Comparison of ENCODE assay signal across 10 mouse cellular contexts in the genomic region with DNA sequence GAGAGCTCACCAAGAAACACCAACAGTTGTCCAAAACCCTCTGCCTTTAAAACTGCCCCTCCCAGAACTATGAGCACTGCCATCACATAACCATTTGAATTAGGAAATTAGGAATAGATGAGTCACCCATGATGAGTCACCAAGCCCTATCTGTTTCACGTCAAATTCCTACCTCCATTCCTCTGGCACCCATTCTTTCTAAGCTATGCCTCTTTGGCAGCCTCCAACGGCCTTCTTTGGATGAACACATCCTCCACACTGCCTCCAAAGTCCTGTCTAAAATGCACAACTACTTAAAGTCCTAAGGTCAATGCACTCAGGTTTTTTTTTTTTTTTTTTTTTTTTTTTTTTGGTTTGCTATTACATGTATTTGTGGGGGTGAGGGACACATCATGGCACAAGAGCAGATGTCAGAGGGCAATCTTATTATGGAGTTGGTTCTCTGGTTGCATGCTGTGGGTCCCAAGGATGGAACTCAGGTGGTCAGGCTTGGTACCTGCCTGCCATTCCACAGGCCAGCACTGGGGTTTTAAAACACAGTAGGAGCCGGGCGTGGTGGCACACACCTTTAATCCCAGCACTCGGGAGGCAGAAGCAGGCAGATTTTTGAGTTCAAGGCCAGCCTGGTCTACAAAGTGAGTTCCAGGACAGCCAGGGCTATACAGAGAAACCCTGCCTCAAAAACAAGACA. TPM values are rescaled to one million over a fixed set of nuclear protein-coding genes. Genes with fewer than 3 reads are reported as not detected.
DNase-seq lines count a peak whose midpoint lies in the region; ATAC-seq and TF ChIP-seq lines count a peak whose summit lies in the region.
"Had no signal": no experiment of that assay in that cellular context is flagged by ENCODE, and none has a peak within 500 bp of the region (broad histone marks: within the 10 kb centered on the region; RNA-seq: fewer than 3 reads in every experiment).

No protein-coding gene starts in this region.

- H3K36me3 ChIP-seq in liver, embryonic 11.5 days (ENCODE audit: control insufficient read depth, insufficient read depth, low read length), result peaks cover 2% of the 10 kb centered on the region; the same call in 1 of the 2 replicates
- H3K36me3 ChIP-seq in liver, postnatal 0 days (replicated peaks; ENCODE audit: insufficient read depth, low read length), result peaks cover 2% of the 10 kb centered on the region; the same call in 1 of the 2 replicates
- no peaks in the 10 kb centered on the region for H3K36me3 ChIP-seq in lung, embryonic 16.5 days (ENCODE audit: control insufficient read depth, insufficient read depth, low read length)
- peaks cover 3% of the 10 kb centered on the region for H3K36me3 ChIP-seq in hindbrain, embryonic 13.5 days

- WGBS in liver, embryonic 11.5 days, result 69% methylated on average over 5 of the region's 5 CpGs
- 66% methylated on average over 5 of the region's 5 CpGs for WGBS in liver, postnatal 0 days (ENCODE audit: insufficient replicate concordance)
- 71% methylated on average over 5 of the region's 5 CpGs for WGBS in lung, embryonic 16.5 days
- WGBS in hindbrain, embryonic 13.5 days, result 94% methylated on average over 5 of the region's 5 CpGs

- ATAC-seq in liver, embryonic 11.5 days (replicated peaks; ENCODE audit: low FRiP score), result no peak
- ATAC-seq in liver, postnatal 0 days, result no peak
- ATAC-seq in lung, embryonic 16.5 days (ENCODE audit: low read depth), result no peak
- ATAC-seq in hindbrain, embryonic 13.5 days (ENCODE audit: low FRiP score), result no peak

- no peak overlapping the region for H3K4me3 ChIP-seq in liver, embryonic 11.5 days (ENCODE audit: low read depth, low read length)
- no peak overlapping the region for H3K4me3 ChIP-seq in liver, postnatal 0 days (ENCODE audit: low read depth, low read length)
- no peak overlapping the region for H3K4me3 ChIP-seq in bone marrow macrophage, adult 2 months (ENCODE audit: insufficient read depth, low read length)
- no peak overlapping the region for H3K4me3 ChIP-seq in lung, embryonic 16.5 days (ENCODE audit: low read length)
- H3K4me3 ChIP-seq in hindbrain, embryonic 13.5 days, result no peak overlapping the region
- H3K4me3 ChIP-seq: embryonic facial prominence, embryonic 15.5 days; limb, embryonic 10.5 days had no signal

- H3K27ac ChIP-seq in liver, embryonic 11.5 days (ENCODE audit: low read depth, low read length), result no peak overlapping the region
- no peak overlapping the region for H3K27ac ChIP-seq in liver, postnatal 0 days (ENCODE audit: low read depth)
- H3K27ac ChIP-seq in bone marrow macrophage, adult 2 months (ENCODE audit: insufficient read depth, low read depth, low read length), result peak overlapping the region; percentile 91
- H3K27ac ChIP-seq in lung, embryonic 16.5 days (ENCODE audit: low read length), result peak overlapping the region; percentile 97
- no peak overlapping the region for H3K27ac ChIP-seq in hindbrain, embryonic 13.5 days
- H3K27ac ChIP-seq: embryonic facial prominence, embryonic 15.5 days; limb, embryonic 10.5 days had no signal

- H3K4me2 ChIP-seq in liver, embryonic 11.5 days, result no peak overlapping the region; the same call in 1 of the 2 replicates
- no peak overlapping the region for H3K4me2 ChIP-seq in liver, postnatal 0 days (ENCODE audit: low read depth, low read length)
- no peak overlapping the region for H3K4me2 ChIP-seq in lung, embryonic 16.5 days (ENCODE audit: low read depth, low read length)
- H3K4me2 ChIP-seq in hindbrain, embryonic 13.5 days, result no peak overlapping the region
- H3K4me2 ChIP-seq: embryonic facial prominence, embryonic 15.5 days had no signal

- H3K9ac ChIP-seq in liver, embryonic 11.5 days (ENCODE audit: low read depth, low read length), result no peak overlapping the region
- no peak overlapping the region for H3K9ac ChIP-seq in liver, postnatal 0 days (replicated peaks)
- no peak overlapping the region for H3K9ac ChIP-seq in lung, embryonic 16.5 days (ENCODE audit: low read length)
- no peak overlapping the region for H3K9ac ChIP-seq in hindbrain, embryonic 13.5 days
- H3K9ac ChIP-seq: embryonic facial prominence, embryonic 15.5 days had no signal

- no peaks in the 10 kb centered on the region for H3K27me3 ChIP-seq in liver, embryonic 11.5 days (replicated peaks; ENCODE audit: control insufficient read depth, insufficient read depth, low read length)
- H3K27me3 ChIP-seq in liver, postnatal 0 days (ENCODE audit: insufficient read depth, low read length), result no peaks in the 10 kb centered on the region
- peaks cover 3% of the 10 kb centered on the region; the same call in 1 of the 2 replicates for H3K27me3 ChIP-seq in lung, embryonic 16.5 days (ENCODE audit: control insufficient read depth, insufficient read depth, low read depth, low read length)
- no peaks in the 10 kb centered on the region for H3K27me3 ChIP-seq in hindbrain, embryonic 13.5 days
- H3K27me3 ChIP-seq: embryonic facial prominence, embryonic 15.5 days had no signal

- no peak for TF ChIP-seq POLR2A in bone marrow macrophage, adult 2 months (IDR thresholded peaks at IDR 0.05; ENCODE audit: borderline replicate concordance, low read depth, low read length)

- no peak for TF ChIP-seq CTCF in liver, postnatal 0 days (IDR thresholded peaks at IDR 0.05; ENCODE audit: low read depth)
- no peak for TF ChIP-seq CTCF in bone marrow macrophage, adult 2 months (IDR thresholded peaks at IDR 0.05; ENCODE audit: low read depth, low read length)

- no peaks in the 10 kb centered on the region for H3K9me3 ChIP-seq in liver, embryonic 11.5 days (ENCODE audit: control insufficient read depth, low read length)
- H3K9me3 ChIP-seq in liver, postnatal 0 days (ENCODE audit: low read length), result no peaks in the 10 kb centered on the region
- no peaks in the 10 kb centered on the region for H3K9me3 ChIP-seq in lung, embryonic 16.5 days (ENCODE audit: control insufficient read depth, low read length)
- 0 out of 2 replicates have a peak, but pooled peaks cover 7% of the 10 kb centered on the region for H3K9me3 ChIP-seq in hindbrain, embryonic 13.5 days
- H3K9me3 ChIP-seq: embryonic facial prominence, embryonic 15.5 days; limb, embryonic 10.5 days had no signal

- TF ChIP-seq EP300 in liver, postnatal 0 days (IDR thresholded peaks at IDR 0.05; ENCODE audit: low read depth), result no peak

- peak; percentile 28 for DNase-seq in liver, embryonic 11.5 days (ENCODE audit: low spot score)
- DNase-seq in liver, postnatal 0 days, result no peak
- peak; percentile 28 for DNase-seq in MN1 (ENCODE audit: low spot score)
- no peak for DNase-seq in T-cell, adult 2 months (ENCODE audit: low spot score)
- DNase-seq: right cerebral cortex, postnatal 4 days had no signal

- peaks cover 21% of the 10 kb centered on the region for H3K4me1 ChIP-seq in liver, embryonic 11.5 days (replicated peaks; ENCODE audit: control insufficient read depth, insufficient read depth, low read length)
- peaks cover 25% of the 10 kb centered on the region for H3K4me1 ChIP-seq in liver, postnatal 0 days (ENCODE audit: insufficient read depth)
- H3K4me1 ChIP-seq in bone marrow macrophage, adult 2 months (ENCODE audit: control insufficient read depth, insufficient read depth, low read length), result peaks cover 27% of the 10 kb centered on the region
- peaks cover 21% of the 10 kb centered on the region for H3K4me1 ChIP-seq in lung, embryonic 16.5 days (replicated peaks; ENCODE audit: control insufficient read depth, insufficient read depth, low read length)
- peaks cover 26% of the 10 kb centered on the region for H3K4me1 ChIP-seq in hindbrain, embryonic 13.5 days (replicated peaks)

RNA-seq across cellular contexts. Expression of a gene that starts 15.0 kb away (rescaled TPM):
- polyA plus RNA-seq in liver, embryonic 11.5 days (2014; fragmentation: Nextera tagmentation; extraction: Ambion mirVana), result 22.6 and 23.0 TPM in 2 replicates
- 9.0 and 9.9 TPM in 2 replicates for polyA plus RNA-seq in liver, postnatal 0 days (2015; fragmentation: Nextera tagmentation; extraction: Ambion mirVana)
- 39.1 and 46.6 TPM in 2 replicates for polyA plus RNA-seq in bone marrow macrophage, adult 2 months (2012; ENCODE audit: insufficient read depth, insufficient read length, missing spikeins)
- polyA plus RNA-seq in lung, embryonic 16.5 days (2015; fragmentation: Nextera tagmentation; extraction: Ambion mirVana), result 12.0 and 12.5 TPM in 2 replicates
- polyA plus RNA-seq in hindbrain, embryonic 13.5 days (2015; fragmentation: Nextera tagmentation; extraction: Ambion mirVana), result 7.4 and 7.5 TPM in 2 replicates

Comparison
In these comparisons a context has a peak if more than half of its experiments do, and no peak if none do; other contexts are left out.
1. DNase-seq: peak in liver, embryonic 11.5 days (single experiment) and MN1 (single experiment); none in liver, postnatal 0 days (single experiment) and T-cell, adult 2 months (single experiment).
2. H3K27ac ChIP-seq: peak in bone marrow macrophage, adult 2 months (single experiment) and lung, embryonic 16.5 days (single experiment); none in liver, embryonic 11.5 days (single experiment), liver, postnatal 0 days (single experiment) and hindbrain, embryonic 13.5 days (single experiment).